Mouse (Mus musculus): ENCODE measurements around the gene Borcs5.

DNA sequence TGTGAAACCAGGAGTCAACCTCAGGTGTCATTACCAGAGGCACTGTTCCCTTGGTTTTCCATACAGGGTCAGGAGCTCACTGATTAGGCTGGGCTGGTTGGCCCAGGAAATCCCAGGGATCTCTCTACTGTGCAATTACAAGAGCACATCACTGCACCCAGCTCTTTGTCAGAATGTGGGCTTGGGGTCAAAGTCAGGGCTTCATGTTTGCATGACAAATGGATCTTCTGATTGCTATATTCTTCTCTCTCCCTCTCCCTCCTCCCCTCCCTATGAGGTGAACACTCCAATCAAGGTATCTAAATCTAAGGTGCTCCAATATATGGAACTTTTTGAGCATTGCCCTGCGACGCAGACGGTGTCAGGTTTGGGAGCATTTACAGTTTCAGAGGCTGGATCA is 55.7 kb downstream of the Borcs5 start:
- TF ChIP-seq E2F4 (IDR thresholded peaks at IDR 0.05; ENCODE audit: insufficient read depth) = no peak
- no peak for TF ChIP-seq MAX (IDR thresholded peaks at IDR 0.05; ENCODE audit: low read depth)
- no peak for TF ChIP-seq CEBPB (IDR thresholded peaks at IDR 0.05; ENCODE audit: insufficient read depth, poor library complexity, severe bottlenecking)
- TF ChIP-seq MYOG (IDR thresholded peaks at IDR 0.05; ENCODE audit: control insufficient read depth in 1 of 3, insufficient read depth in 1 of 3, insufficient read length in 2 of 3, low read depth in 2 of 3) = no peak
- TF ChIP-seq REST (IDR thresholded peaks at IDR 0.05; ENCODE audit: insufficient read depth, insufficient read length) = no peak
- TF ChIP-seq TCF12 (IDR thresholded peaks at IDR 0.05; ENCODE audit: insufficient read depth, poor library complexity, severe bottlenecking) = no peak
- no peak for TF ChIP-seq SRF (IDR thresholded peaks at IDR 0.05; ENCODE audit: control insufficient read depth, insufficient read length, low read depth)
- TF ChIP-seq POLR2A (IDR thresholded peaks at IDR 0.05; ENCODE audit: insufficient read length, low read depth) = no peak
- TF ChIP-seq TCF3 (IDR thresholded peaks at IDR 0.05; ENCODE audit: insufficient read length, low read depth) = no peak
- no peak for TF ChIP-seq MYOD1 (IDR thresholded peaks at IDR 0.05; ENCODE audit: control insufficient read depth in 1 of 3, insufficient read length in 2 of 3, low read depth in 2 of 3)

Data from myocyte (in vitro differentiated cells).